Mouse (Mus musculus): ENCODE measurements around the gene Mrtfa. TPM values are rescaled to one million over a fixed set of nuclear protein-coding genes. Genes with fewer than 3 reads are reported as not detected.

Mrtfa gene
- polyA plus RNA-seq, 1 experiment from 2014 or later: 22.3 TPM

- Histone ChIP-seq H3K4me3 (ENCODE audit: low read depth, low read length) (no peak overlapping the region), H3K4me2 (ENCODE audit: low read depth, severe bottlenecking) (no peak overlapping the region), H3K9ac (ENCODE audit: low read length) (no peak overlapping the region), H3K9me3 (ENCODE audit: control insufficient read depth, low read length) (no peaks in the 10 kb centered on the region), H3K27ac (replicated peaks; ENCODE audit: low read depth, low read length) (no peak overlapping the region), H3K4me1 (ENCODE audit: control insufficient read depth, insufficient read depth, low read length) (no peaks in the 10 kb centered on the region), H3K36me3 (ENCODE audit: control insufficient read depth, insufficient read depth, low read length) (no peaks in the 10 kb centered on the region), H3K27me3 (ENCODE audit: control insufficient read depth, insufficient read depth, low read length) (no peaks in the 10 kb centered on the region)
- DNase-seq (ENCODE audit: low spot score) (no peak), ATAC-seq (ENCODE audit: insufficient number of reproducible peaks, low FRiP score, low TSS enrichment, low read depth) (no peak)
- 90% methylated on average over 5 of the region's 5 CpGs for WGBS
Observed at GRCm38 (mm10) chr15:81131152-81131551, 59.4 kb downstream of the Mrtfa start.

GRCm38 (mm10) chr15:81129970-81130369, 60.6 kb downstream of the Mrtfa start:
- H3K27ac ChIP-seq (replicated peaks; ENCODE audit: low read depth, low read length): no peak overlapping the region

GRCm38 (mm10) chr15:81128155-81128838, 62.3 kb downstream of the Mrtfa start:
- Histone ChIP-seq H3K36me3 (ENCODE audit: control insufficient read depth, insufficient read depth, low read length) (no peaks in the 10 kb centered on the region), H3K4me3 (ENCODE audit: low read depth, low read length) (no peak overlapping the region), H3K4me2 (ENCODE audit: low read depth, severe bottlenecking) (no peak overlapping the region), H3K27me3 (ENCODE audit: control insufficient read depth, insufficient read depth, low read length) (no peaks in the 10 kb centered on the region), H3K27ac (replicated peaks; ENCODE audit: low read depth, low read length) (no peak overlapping the region), H3K9ac (ENCODE audit: low read length) (no peak overlapping the region), H3K4me1 (ENCODE audit: control insufficient read depth, insufficient read depth, low read length) (no peaks in the 10 kb centered on the region), H3K9me3 (ENCODE audit: control insufficient read depth, low read length) (no peaks in the 10 kb centered on the region)
- ATAC-seq (ENCODE audit: insufficient number of reproducible peaks, low FRiP score, low TSS enrichment, low read depth) (no peak), DNase-seq (ENCODE audit: low spot score) (no peak)
- 81% methylated on average over 5 of the region's 5 CpGs for WGBS

More at GRCm38 (mm10) chr15:81129970-81130369, 60.6 kb downstream of the Mrtfa start:
- H3K9ac ChIP-seq (ENCODE audit: low read length): no peak overlapping the region
- H3K4me1 ChIP-seq (ENCODE audit: control insufficient read depth, insufficient read depth, low read length): no peaks in the 10 kb centered on the region
- no peaks in the 10 kb centered on the region for H3K27me3 ChIP-seq (ENCODE audit: control insufficient read depth, insufficient read depth, low read length)
- no peak for ATAC-seq (ENCODE audit: insufficient number of reproducible peaks, low FRiP score, low TSS enrichment, low read depth)
- no peaks in the 10 kb centered on the region for H3K9me3 ChIP-seq (ENCODE audit: control insufficient read depth, low read length)
- no peak overlapping the region for H3K4me2 ChIP-seq (ENCODE audit: low read depth, severe bottlenecking)
- H3K36me3 ChIP-seq (ENCODE audit: control insufficient read depth, insufficient read depth, low read length): no peaks in the 10 kb centered on the region
- no peak for DNase-seq (ENCODE audit: low spot score)
- H3K4me3 ChIP-seq (ENCODE audit: low read depth, low read length): no peak overlapping the region
- 91% methylated on average over 8 of the region's 8 CpGs for WGBS

- H3K4me1 ChIP-seq (ENCODE audit: control insufficient read depth, insufficient read depth, low read length): no peaks in the 10 kb centered on the region
- H3K9me3 ChIP-seq (ENCODE audit: control insufficient read depth, low read length): no peaks in the 10 kb centered on the region
- WGBS: 92% methylated on average over 2 of the region's 2 CpGs
- H3K27ac ChIP-seq (replicated peaks; ENCODE audit: low read depth, low read length): no peak overlapping the region
- no peak overlapping the region for H3K4me3 ChIP-seq (ENCODE audit: low read depth, low read length)
- no peaks in the 10 kb centered on the region for H3K36me3 ChIP-seq (ENCODE audit: control insufficient read depth, insufficient read depth, low read length)
- no peak overlapping the region for H3K9ac ChIP-seq (ENCODE audit: low read length)
- no peak for ATAC-seq (ENCODE audit: insufficient number of reproducible peaks, low FRiP score, low TSS enrichment, low read depth)
- no peaks in the 10 kb centered on the region for H3K27me3 ChIP-seq (ENCODE audit: control insufficient read depth, insufficient read depth, low read length)
- no peak overlapping the region for H3K4me2 ChIP-seq (ENCODE audit: low read depth, severe bottlenecking)
- no peak for DNase-seq (ENCODE audit: low spot score)
Observed at GRCm38 (mm10) chr15:81124282-81124681, 66.3 kb downstream of the Mrtfa start.

GRCm38 (mm10) chr15:81123122-81123521, 67.4 kb downstream of the Mrtfa start:
- Histone ChIP-seq H3K4me1 (ENCODE audit: control insufficient read depth, insufficient read depth, low read length) (no peaks in the 10 kb centered on the region), H3K9ac (ENCODE audit: low read length) (no peak overlapping the region), H3K27ac (replicated peaks; ENCODE audit: low read depth, low read length) (no peak overlapping the region), H3K9me3 (ENCODE audit: control insufficient read depth, low read length) (no peaks in the 10 kb centered on the region), H3K36me3 (ENCODE audit: control insufficient read depth, insufficient read depth, low read length) (no peaks in the 10 kb centered on the region), H3K27me3 (ENCODE audit: control insufficient read depth, insufficient read depth, low read length) (no peaks in the 10 kb centered on the region), H3K4me2 (ENCODE audit: low read depth, severe bottlenecking) (no peak overlapping the region), H3K4me3 (ENCODE audit: low read depth, low read length) (no peak overlapping the region)
- no peak for DNase-seq (ENCODE audit: low spot score)
- no peak for ATAC-seq (ENCODE audit: insufficient number of reproducible peaks, low FRiP score, low TSS enrichment, low read depth)
- 73% methylated on average over 5 of the region's 5 CpGs for WGBS

- no peak overlapping the region for H3K9ac ChIP-seq (ENCODE audit: low read length)
- 70% methylated on average over 3 of the region's 4 CpGs for WGBS
- H3K27ac ChIP-seq (replicated peaks; ENCODE audit: low read depth, low read length): no peak overlapping the region
- DNase-seq (ENCODE audit: low spot score) (no peak), ATAC-seq (ENCODE audit: insufficient number of reproducible peaks, low FRiP score, low TSS enrichment, low read depth) (no peak)
- no peaks in the 10 kb centered on the region for H3K36me3 ChIP-seq (ENCODE audit: control insufficient read depth, insufficient read depth, low read length)
- H3K4me2 ChIP-seq (ENCODE audit: low read depth, severe bottlenecking): no peak overlapping the region
- H3K9me3 ChIP-seq (ENCODE audit: control insufficient read depth, low read length): no peaks in the 10 kb centered on the region
- no peaks in the 10 kb centered on the region for H3K4me1 ChIP-seq (ENCODE audit: control insufficient read depth, insufficient read depth, low read length)
- H3K27me3 ChIP-seq (ENCODE audit: control insufficient read depth, insufficient read depth, low read length): no peaks in the 10 kb centered on the region
- H3K4me3 ChIP-seq (ENCODE audit: low read depth, low read length): no peak overlapping the region
Observed at GRCm38 (mm10) chr15:81122535-81122934, 68.0 kb downstream of the Mrtfa start.

GRCm38 (mm10) chr15:81122078-81122477, 68.5 kb downstream of the Mrtfa start:
- H3K27ac ChIP-seq (replicated peaks; ENCODE audit: low read depth, low read length): no peak overlapping the region
- no peaks in the 10 kb centered on the region for H3K36me3 ChIP-seq (ENCODE audit: control insufficient read depth, insufficient read depth, low read length)
- ATAC-seq (ENCODE audit: insufficient number of reproducible peaks, low FRiP score, low TSS enrichment, low read depth) (no peak), DNase-seq (ENCODE audit: low spot score) (no peak)
- no peak overlapping the region for H3K4me2 ChIP-seq (ENCODE audit: low read depth, severe bottlenecking)
- no peak overlapping the region for H3K9ac ChIP-seq (ENCODE audit: low read length)
- no peaks in the 10 kb centered on the region for H3K9me3 ChIP-seq (ENCODE audit: control insufficient read depth, low read length)
- no peak overlapping the region for H3K4me3 ChIP-seq (ENCODE audit: low read depth, low read length)
- 89% methylated on average over 2 of the region's 2 CpGs for WGBS
- H3K4me1 ChIP-seq (ENCODE audit: control insufficient read depth, insufficient read depth, low read length): no peaks in the 10 kb centered on the region
- no peaks in the 10 kb centered on the region for H3K27me3 ChIP-seq (ENCODE audit: control insufficient read depth, insufficient read depth, low read length)

- Histone ChIP-seq H3K9ac (ENCODE audit: low read length) (no peak overlapping the region), H3K4me3 (ENCODE audit: low read depth, low read length) (no peak overlapping the region), H3K27me3 (ENCODE audit: control insufficient read depth, insufficient read depth, low read length) (no peaks in the 10 kb centered on the region), H3K9me3 (ENCODE audit: control insufficient read depth, low read length) (no peaks in the 10 kb centered on the region), H3K27ac (replicated peaks; ENCODE audit: low read depth, low read length) (no peak overlapping the region), H3K4me1 (ENCODE audit: control insufficient read depth, insufficient read depth, low read length) (no peaks in the 10 kb centered on the region), H3K36me3 (ENCODE audit: control insufficient read depth, insufficient read depth, low read length) (no peaks in the 10 kb centered on the region), H3K4me2 (ENCODE audit: low read depth, severe bottlenecking) (no peak overlapping the region)
- DNase-seq (ENCODE audit: low spot score) (no peak), ATAC-seq (ENCODE audit: insufficient number of reproducible peaks, low FRiP score, low TSS enrichment, low read depth) (no peak)
- 82% methylated on average over 7 of the region's 7 CpGs for WGBS
Observed at GRCm38 (mm10) chr15:81120946-81121345, 69.6 kb downstream of the Mrtfa start.

- Histone ChIP-seq H3K4me1 (ENCODE audit: control insufficient read depth, insufficient read depth, low read length) (no peaks in the 10 kb centered on the region), H3K27ac (replicated peaks; ENCODE audit: low read depth, low read length) (no peak overlapping the region), H3K27me3 (ENCODE audit: control insufficient read depth, insufficient read depth, low read length) (no peaks in the 10 kb centered on the region), H3K9ac (ENCODE audit: low read length) (no peak overlapping the region), H3K4me2 (ENCODE audit: low read depth, severe bottlenecking) (no peak overlapping the region), H3K36me3 (ENCODE audit: control insufficient read depth, insufficient read depth, low read length) (no peaks in the 10 kb centered on the region), H3K4me3 (ENCODE audit: low read depth, low read length) (no peak overlapping the region), H3K9me3 (ENCODE audit: control insufficient read depth, low read length) (no peaks in the 10 kb centered on the region)
- no peak for DNase-seq (ENCODE audit: low spot score)
- 66% methylated on average over 6 of the region's 6 CpGs for WGBS
- ATAC-seq (ENCODE audit: insufficient number of reproducible peaks, low FRiP score, low TSS enrichment, low read depth): no peak
Observed at GRCm38 (mm10) chr15:81120140-81120539, 70.4 kb downstream of the Mrtfa start.

Measured in limb, embryonic 11.5 days (tissue).